Mouse (Mus musculus) liver, embryonic 14.5 days (tissue): ENCODE measurements around the gene Arpc1a. TPM values are rescaled to one million over a fixed set of nuclear protein-coding genes. Genes with fewer than 3 reads are reported as not detected.
"Not testable (repeated sequence)": the region's sequence is repeated elsewhere in the genome, so short reads cannot be mapped to it uniquely, and the experiment has no call there.

ENCODE experiments used
- ATAC-seq: fragments of 200-750 bp; cut with Nextera tagmentation; 2 replicates; pipeline ENCODE4 v1.8.0; 2017; ENCODE audit warnings: moderate number of reproducible peaks, mild to moderate bottlenecking, moderate library complexity; ENCODE audit not compliant: insufficient read depth
- DNase-seq, 3 experiments: peaks; one replicate each; pipeline ENCODE4 v3.0.0-alpha.2; 2012 to 2013; ENCODE audit warnings: low read depth in 3 of 3, low spot score in 3 of 3
- H3K27ac ChIP-seq: fragments of 300-500 bp; sonication (generic); 2 replicates; pipeline ENCODE4 v1.5.1; 2014; ENCODE audit warnings: moderate library complexity, mild to moderate bottlenecking, control low read depth, inconsistent platforms
- H3K27me3 ChIP-seq: fragments of 300-500 bp; sonication (generic); 2 replicates; pipeline ENCODE4 v1.6.1; 2014; ENCODE audit warnings: mild to moderate bottlenecking, low read length, moderate library complexity; ENCODE audit not compliant: control insufficient read depth, insufficient read depth
- H3K36me3 ChIP-seq: fragments of 300-500 bp; sonication (generic); replicated peaks from 2 replicates; pipeline ENCODE4 v1.6.1; 2014; ENCODE audit warnings: low read depth; ENCODE audit not compliant: control insufficient read depth, insufficient read depth
- H3K4me1 ChIP-seq, 2 experiments: fragments of 200-500 bp in 1 of 2; fragments of 300-500 bp in 1 of 2; sonication (generic) in 1 of 2; replicated peaks; 2 replicates each; pipeline ENCODE4 v1.6.1; 2012 to 2014; ENCODE audit warnings: antibody characterized with exemption in 1 of 2, inconsistent platforms in 1 of 2, low read length in 1 of 2; ENCODE audit not compliant: control insufficient read depth in 2 of 2, insufficient read depth in 2 of 2
- H3K4me2 ChIP-seq: fragments of 300-500 bp; sonication (generic); 2 replicates; pipeline ENCODE4 v1.6.1; 2014; ENCODE audit warnings: low read depth, mild to moderate bottlenecking, control low read depth, moderate library complexity
- H3K4me3 ChIP-seq, 2 experiments: fragments of 200-500 bp in 1 of 2; fragments of 300-500 bp in 1 of 2; sonication (generic) in 1 of 2; 2 replicates each; pipeline ENCODE4 v1.5.1; 2012 to 2014; ENCODE audit warnings: low read depth in 2 of 2, low read length in 2 of 2, mild to moderate bottlenecking in 2 of 2, control low read depth in 1 of 2, inconsistent platforms in 1 of 2, moderate library complexity in 1 of 2; ENCODE audit not compliant: insufficient read depth in 1 of 2
- H3K9ac ChIP-seq: fragments of 300-500 bp; sonication (generic); replicated peaks from 2 replicates; pipeline ENCODE4 v1.6.1; 2014; ENCODE audit warnings: mild to moderate bottlenecking, control low read depth, moderate library complexity
- H3K9me3 ChIP-seq: fragments of 300-500 bp; sonication (generic); 2 replicates; pipeline ENCODE4 v1.6.1; 2016; ENCODE audit warnings: low read length, mixed read lengths; ENCODE audit not compliant: control insufficient read depth
- CTCF ChIP-seq: IDR thresholded peaks from 2 replicates; pipeline ENCODE4 v1.5.1; 2016; ENCODE audit warnings: antibody characterized with exemption, low read depth, control low read depth
- EP300 ChIP-seq: IDR thresholded peaks from 2 replicates; pipeline ENCODE4 v1.6.1; 2016; ENCODE audit warnings: antibody characterized with exemption, low read depth
- WGBS: fragments of 180-500 bp; shearing (Covaris S2); extraction: QIAGEN DNeasy Blood & Tissue Kit; methylation state at CpG from one replicate; pipeline ENCODE4 v1.1.7; 2014; ENCODE audit not compliant: insufficient replicate concordance; 5-methylcytosine and 5-hydroxymethylcytosine counted together
- polyA plus RNA-seq, 2 experiments: library from polyadenylated mRNA; depleted of rRNA in 1 of 2; stranded (reverse) in 1 of 2; unstranded in 1 of 2; fragments of >200 nt; fragmentation: Nextera tagmentation in 1 of 2; extraction: Ambion mirVana in 1 of 2; gene quantifications; 2 replicates each; pipeline versions ENCODE4 v1.2.1 to v1.2.3; 2012 to 2014

Arpc1a gene
- polyA plus RNA-seq, 2 experiments, result 47.2 to 51.5 TPM

GRCm38 (mm10) chr5:145123396-145123795 lies 39.8 kb downstream of the Arpc1a start:
- TF ChIP-seq EP300 (no peak), CTCF (no peak)
- no peaks in the 10 kb centered on the region for H3K4me1 ChIP-seq
- H3K9me3 ChIP-seq, result no peaks in the 10 kb centered on the region
- no peak overlapping the region for H3K27ac ChIP-seq
- DNase-seq, result no peak
- no peak overlapping the region for H3K4me2 ChIP-seq
- no peak overlapping the region for H3K4me3 ChIP-seq
- H3K36me3 ChIP-seq, result peaks cover 10% of the 10 kb centered on the region
- WGBS, result 84% methylated on average over 19 of the region's 19 CpGs
- H3K9ac ChIP-seq, result no peak overlapping the region
- H3K27me3 ChIP-seq, result no peaks in the 10 kb centered on the region
- no peak for ATAC-seq

- ATAC-seq (no peak), DNase-seq (no peak)
- TF ChIP-seq EP300 (no peak), CTCF (no peak)
- no peak overlapping the region for H3K4me2 ChIP-seq
- H3K9me3 ChIP-seq, result no peaks in the 10 kb centered on the region
- no peaks in the 10 kb centered on the region for H3K4me1 ChIP-seq
- H3K27me3 ChIP-seq, result no peaks in the 10 kb centered on the region
- no peak overlapping the region for H3K27ac ChIP-seq
- H3K36me3 ChIP-seq, result peaks cover 27% of the 10 kb centered on the region
- H3K9ac ChIP-seq, result no peak overlapping the region
- WGBS, result 87% methylated on average over 9 of the region's 9 CpGs
- no peak overlapping the region for H3K4me3 ChIP-seq
Observed at GRCm38 (mm10) chr5:145126580-145126979, 43.0 kb downstream of the Arpc1a start.

DNA sequence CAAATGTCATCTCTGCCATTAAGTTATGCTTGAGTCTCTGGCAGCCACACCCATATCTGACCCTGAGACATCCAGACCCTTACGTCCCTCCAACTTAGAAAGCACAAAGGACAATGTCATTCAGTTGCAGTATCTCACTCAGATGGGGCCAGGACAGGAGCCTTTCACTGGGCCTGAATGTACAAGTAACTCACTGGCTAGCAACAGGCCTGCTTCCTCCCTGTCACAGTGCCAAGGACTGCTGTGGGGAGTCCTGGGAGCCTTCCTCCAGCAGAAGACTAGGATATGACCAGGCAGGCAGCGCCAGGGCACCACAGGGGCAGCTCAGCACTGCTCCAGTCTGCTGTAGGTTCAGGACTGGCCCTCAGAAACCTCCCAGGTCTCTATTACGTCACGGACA lies 45.5 kb downstream of the Arpc1a start:
- Histone ChIP-seq H3K4me2 (no peak overlapping the region), H3K27ac (no peak overlapping the region), H3K9me3 (no peaks in the 10 kb centered on the region), H3K27me3 (no peaks in the 10 kb centered on the region), H3K4me3 (no peak overlapping the region), H3K36me3 (peaks cover 51% of the 10 kb centered on the region), H3K4me1 (no peaks in the 10 kb centered on the region), H3K9ac (no peak overlapping the region)
- 87% methylated on average over 4 of the region's 4 CpGs for WGBS
- DNase-seq (no peak), ATAC-seq (no peak)
- no peak for TF ChIP-seq EP300
- no peak for TF ChIP-seq CTCF

- H3K36me3 ChIP-seq, result peaks cover 55% of the 10 kb centered on the region
- H3K9me3 ChIP-seq, ATAC-seq, H3K4me1 ChIP-seq, H3K4me3 ChIP-seq, H3K9ac ChIP-seq, H3K4me2 ChIP-seq, DNase-seq, H3K27me3 ChIP-seq, H3K27ac ChIP-seq: not testable (repeated sequence)
- WGBS, result 74% methylated on average over 4 of the region's 6 CpGs
Observed at GRCm38 (mm10) chr5:145129773-145130172, 46.1 kb downstream of the Arpc1a start.

DNA sequence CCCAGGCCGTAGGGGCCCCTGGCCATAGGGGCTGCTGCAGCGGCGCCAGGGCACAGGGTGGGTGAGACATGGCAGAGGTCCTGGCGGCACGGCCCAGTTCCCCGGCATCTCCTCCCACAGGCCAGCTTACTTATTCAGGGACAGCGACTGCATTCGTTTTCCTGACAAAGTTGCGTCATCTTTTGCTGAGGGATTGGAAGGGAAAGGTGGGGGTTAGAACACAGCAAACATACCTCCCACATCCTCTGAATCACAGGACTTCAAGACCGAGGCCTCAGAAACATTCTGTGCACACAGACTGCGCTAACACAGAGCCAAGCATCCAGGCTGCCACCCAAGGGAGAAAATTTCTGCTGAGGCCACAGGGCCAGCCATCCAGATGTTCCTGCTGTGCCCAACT lies 46.6 kb downstream of the Arpc1a start:
- H3K36me3 ChIP-seq, result peaks cover 59% of the 10 kb centered on the region
- WGBS, result 69% methylated on average over 11 of the region's 11 CpGs

More for the DNA sequence above, 46.6 kb downstream of the Arpc1a start:
- Histone ChIP-seq H3K27ac (no peak overlapping the region), H3K4me1 (no peaks in the 10 kb centered on the region), H3K4me2 (no peak overlapping the region), H3K27me3 (no peaks in the 10 kb centered on the region), H3K9me3 (no peaks in the 10 kb centered on the region), H3K4me3 (no peak overlapping the region), H3K9ac (no peak overlapping the region)
- ATAC-seq, result no peak
- no peak for DNase-seq
- TF ChIP-seq EP300 (no peak), CTCF (no peak)
